Mouse (Mus musculus): ENCODE measurements around the gene Pdgfb.

DNA sequence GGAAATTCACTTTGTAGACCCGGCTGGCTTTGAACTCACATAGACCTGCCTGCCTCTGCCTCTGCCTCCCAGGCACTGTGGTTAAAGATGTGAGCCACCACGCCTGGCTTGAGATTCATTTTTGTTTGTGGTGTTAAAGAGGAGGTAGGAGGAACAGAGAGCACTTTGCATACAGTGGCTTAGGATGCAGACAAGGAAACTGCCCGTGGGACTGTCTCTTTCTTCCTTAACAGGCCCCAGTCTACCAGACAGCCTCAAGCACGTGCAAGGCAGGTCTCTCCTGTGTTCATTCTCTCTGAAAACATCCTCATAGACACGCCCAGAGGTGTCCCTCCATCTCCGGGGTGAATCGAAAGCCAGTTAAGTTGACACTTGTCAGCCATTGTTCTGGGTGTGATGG is 19.6 kb upstream of the Pdgfb start:
- TF ChIP-seq CTCF (IDR thresholded peaks at IDR 0.05; ENCODE audit: low read depth): no peak
- no peak for TF ChIP-seq EP300 (IDR thresholded peaks at IDR 0.05; ENCODE audit: low read depth)

Measured in liver, postnatal 0 days (tissue).